In genomic region chr3:30176615-30177014, GRCm38 (mm10) we compare ENCODE assay signal across 25 mouse cellular contexts.
DNase-seq lines count a peak whose midpoint lies in the region; ATAC-seq and TF ChIP-seq lines count a peak whose summit lies in the region.
"Had no signal": no experiment of that assay in that cellular context is flagged by ENCODE, and none has a peak within 500 bp of the region (broad histone marks: within the 10 kb centered on the region; RNA-seq: fewer than 3 reads in every experiment).

No protein-coding gene starts in this region.

- peak; percentile 61 for DNase-seq in kidney, postnatal 0 days (ENCODE audit: low spot score)
- no peak for DNase-seq in kidney, postnatal 4 days
- DNase-seq in lung, embryonic 14.5 days, result peak; percentile 65
- no peak for DNase-seq in lung, postnatal 36 days
- peak; percentile 54 for DNase-seq in lung, postnatal 0 days (ENCODE audit: low spot score)
- no peak for DNase-seq in lung, adult 2 months
- DNase-seq: adrenal gland, adult 2 months; adrenal gland, postnatal 14 days; cerebellum, adult 11 months; cerebellum, adult 2 months; cerebellum, adult 9-11 months; cerebellum, postnatal 25 days; forebrain, postnatal 0 days; gastrocnemius, adult 2 months; gastrocnemius, postnatal 14 days; heart, adult 18-20 months; heart, postnatal 10 days; heart, postnatal 4 days had no signal

- 55% methylated on average over 5 of the region's 5 CpGs for WGBS in kidney, postnatal 0 days
- WGBS in lung, embryonic 14.5 days, result 37% methylated on average over 5 of the region's 5 CpGs
- WGBS in lung, postnatal 0 days, result 42% methylated on average over 5 of the region's 5 CpGs
- 58% methylated on average over 5 of the region's 5 CpGs for WGBS in lung, adult 2 months

- H3K27me3 ChIP-seq in kidney, postnatal 0 days (ENCODE audit: insufficient read depth, low read length), result no peaks in the 10 kb centered on the region
- no peaks in the 10 kb centered on the region for H3K27me3 ChIP-seq in lung, embryonic 14.5 days (ENCODE audit: insufficient read depth, low read length)
- H3K27me3 ChIP-seq in lung, postnatal 0 days (replicated peaks; ENCODE audit: insufficient read depth, low read length), result no peaks in the 10 kb centered on the region
- H3K27me3 ChIP-seq: embryonic facial prominence, embryonic 12.5 days; embryonic facial prominence, embryonic 15.5 days; heart, embryonic 12.5 days; heart, embryonic 15.5 days had no signal

- H3K27ac ChIP-seq in kidney, postnatal 0 days, result no peak overlapping the region
- H3K27ac ChIP-seq in lung, embryonic 14.5 days (ENCODE audit: low read depth), result 0 out of 2 replicates have a peak overlapping the region, but pooled peaks have one; percentile 1
- no peak overlapping the region for H3K27ac ChIP-seq in lung, postnatal 0 days (ENCODE audit: low read length)
- H3K27ac ChIP-seq: embryonic facial prominence, embryonic 12.5 days; embryonic facial prominence, embryonic 15.5 days; gastrocnemius, adult 2 months; heart, embryonic 15.5 days; hindbrain, embryonic 14.5 days had no signal

- H3K36me3 ChIP-seq in kidney, postnatal 0 days (ENCODE audit: insufficient read depth, low read length), result no peaks in the 10 kb centered on the region
- no peaks in the 10 kb centered on the region for H3K36me3 ChIP-seq in lung, embryonic 14.5 days (ENCODE audit: insufficient read depth)
- no peaks in the 10 kb centered on the region for H3K36me3 ChIP-seq in lung, postnatal 0 days (ENCODE audit: insufficient read depth, low read length)
- H3K36me3 ChIP-seq: embryonic facial prominence, embryonic 12.5 days; embryonic facial prominence, embryonic 15.5 days; heart, embryonic 12.5 days; heart, embryonic 15.5 days had no signal

- no peak overlapping the region for H3K9ac ChIP-seq in kidney, postnatal 0 days (ENCODE audit: low read depth, low read length)
- H3K9ac ChIP-seq in lung, embryonic 14.5 days, result no peak overlapping the region
- H3K9ac ChIP-seq in lung, postnatal 0 days (replicated peaks; ENCODE audit: low read depth), result no peak overlapping the region
- H3K9ac ChIP-seq: embryonic facial prominence, embryonic 12.5 days; embryonic facial prominence, embryonic 15.5 days; forebrain, postnatal 0 days; heart, embryonic 12.5 days; heart, embryonic 15.5 days; hindbrain, embryonic 14.5 days had no signal

- no peak overlapping the region for H3K4me2 ChIP-seq in kidney, postnatal 0 days (ENCODE audit: low read length)
- no peak overlapping the region for H3K4me2 ChIP-seq in lung, embryonic 14.5 days
- no peak overlapping the region for H3K4me2 ChIP-seq in lung, postnatal 0 days (replicated peaks; ENCODE audit: low read depth, low read length)
- H3K4me2 ChIP-seq: embryonic facial prominence, embryonic 12.5 days; embryonic facial prominence, embryonic 15.5 days; heart, embryonic 12.5 days; heart, embryonic 15.5 days; hindbrain, embryonic 14.5 days had no signal

- no peak for TF ChIP-seq CTCF in kidney, postnatal 0 days (IDR thresholded peaks at IDR 0.05; ENCODE audit: low read depth)
- no peak for TF ChIP-seq CTCF in lung, embryonic 14.5 days (IDR thresholded peaks at IDR 0.05; ENCODE audit: low read depth)
- no peak for TF ChIP-seq CTCF in lung, postnatal 0 days (IDR thresholded peaks at IDR 0.05)
- no peak for TF ChIP-seq CTCF in lung, adult 2 months (IDR thresholded peaks at IDR 0.05; ENCODE audit: insufficient read depth, low read length)

- ATAC-seq in kidney, postnatal 0 days (replicated peaks; ENCODE audit: low FRiP score, low read depth), result no peak
- peak; percentile 54; the same call in 1 of the 2 replicates for ATAC-seq in lung, embryonic 14.5 days (ENCODE audit: insufficient read depth)
- peak; percentile 16; the same call in 1 of the 2 replicates for ATAC-seq in lung, postnatal 0 days
- ATAC-seq: CD4-positive, CD25-positive, alpha-beta regulatory T cell, adult 4 months; forebrain, embryonic 14.5 days; forebrain, postnatal 0 days had no signal

- TF ChIP-seq EP300 in lung, postnatal 0 days (IDR thresholded peaks at IDR 0.05), result peak; percentile 40; the same call in 1 of the 2 replicates

- no peak overlapping the region for H3K4me3 ChIP-seq in kidney, postnatal 0 days (replicated peaks; ENCODE audit: low read depth, low read length)
- no peak overlapping the region for H3K4me3 ChIP-seq in lung, embryonic 14.5 days (ENCODE audit: low read depth, low read length)
- no peak overlapping the region for H3K4me3 ChIP-seq in lung, postnatal 0 days (ENCODE audit: low read depth, low read length)
- H3K4me3 ChIP-seq in lung, adult 2 months (replicated peaks; ENCODE audit: extremely low read depth, low read depth, low read length), result no peak overlapping the region
- H3K4me3 ChIP-seq: embryonic facial prominence, embryonic 12.5 days; embryonic facial prominence, embryonic 15.5 days; gastrocnemius, adult 2 months; heart, embryonic 12.5 days; heart, embryonic 15.5 days had no signal

- no peak for TF ChIP-seq POLR2A in lung, adult 2 months (IDR thresholded peaks at IDR 0.05; ENCODE audit: borderline replicate concordance, extremely low read depth, low read depth, low read length)

- no peaks in the 10 kb centered on the region for H3K9me3 ChIP-seq in kidney, postnatal 0 days (replicated peaks; ENCODE audit: low read length)
- H3K9me3 ChIP-seq in lung, embryonic 14.5 days (ENCODE audit: low read depth, low read length), result peaks cover 8% of the 10 kb centered on the region; the same call in 1 of the 2 replicates
- no peaks in the 10 kb centered on the region for H3K9me3 ChIP-seq in lung, postnatal 0 days (ENCODE audit: low read length)
- H3K9me3 ChIP-seq: embryonic facial prominence, embryonic 12.5 days; embryonic facial prominence, embryonic 15.5 days; heart, embryonic 12.5 days; heart, embryonic 15.5 days had no signal

- no peaks in the 10 kb centered on the region for H3K4me1 ChIP-seq in kidney, postnatal 0 days (replicated peaks; ENCODE audit: insufficient read depth, low read length)
- 0 out of 2 replicates have a peak, but pooled peaks cover 3% of the 10 kb centered on the region for H3K4me1 ChIP-seq in lung, embryonic 14.5 days (ENCODE audit: insufficient read depth)
- H3K4me1 ChIP-seq in lung, postnatal 0 days (ENCODE audit: insufficient read depth, low read depth, low read length), result 0 out of 2 replicates have a peak, but pooled peaks cover 3% of the 10 kb centered on the region
- H3K4me1 ChIP-seq in lung, adult 2 months (ENCODE audit: control insufficient read depth, insufficient read depth, low read length), result no peaks in the 10 kb centered on the region
- H3K4me1 ChIP-seq: embryonic facial prominence, embryonic 12.5 days; embryonic facial prominence, embryonic 15.5 days; heart, embryonic 12.5 days; heart, embryonic 15.5 days had no signal

Comparison
In these comparisons a context has a peak if more than half of its experiments do, and no peak if none do; other contexts are left out.
1. DNase-seq: peak in kidney, postnatal 0 days (single experiment), lung, embryonic 14.5 days (single experiment) and lung, postnatal 0 days (single experiment); none in kidney, postnatal 4 days (0 of 2), lung, postnatal 36 days (single experiment) and lung, adult 2 months (single experiment).